ENCODE assay signal across 23 mouse cellular contexts in the genomic region with DNA sequence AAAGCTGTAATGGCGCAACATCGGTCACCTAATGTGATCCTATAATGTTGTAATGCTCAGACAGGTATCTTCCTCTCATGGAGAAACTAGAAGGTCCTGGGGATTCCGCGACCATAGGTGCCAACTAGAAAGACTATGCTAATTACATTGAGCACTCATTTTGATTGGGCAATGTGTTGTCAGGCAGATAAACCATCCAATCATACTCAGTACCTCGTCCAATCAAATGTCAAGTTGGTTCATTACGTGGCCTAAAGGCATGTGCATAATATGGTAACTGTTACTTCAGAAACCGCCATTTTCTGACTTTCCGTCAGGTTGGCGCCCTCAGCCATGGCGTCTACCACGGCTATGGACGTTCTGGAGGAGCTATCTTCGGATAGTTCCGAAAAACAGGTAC. TPM values are rescaled to one million over a fixed set of nuclear protein-coding genes. Genes with fewer than 3 reads are reported as not detected.
"Had no signal": no experiment of that assay in that cellular context is flagged by ENCODE, and none has a peak within 500 bp of the region (broad histone marks: within the 10 kb centered on the region; RNA-seq: fewer than 3 reads in every experiment).

A gene (plus strand): TSS at position 295 of the 400 bp plus-strand sequence.

- DNase-seq: kidney, adult 18-20 months; kidney, adult 9 months; kidney, postnatal 25 days; left cerebral cortex, postnatal 4 days; liver, postnatal 0 days; lung, embryonic 14.5 days; thymus, adult 2 months; thymus, postnatal 36 days had no signal

- H3K9me3 ChIP-seq: limb, embryonic 15.5 days; midbrain, embryonic 12.5 days; midbrain, embryonic 15.5 days had no signal

- H3K4me2 ChIP-seq: limb, embryonic 12.5 days; limb, embryonic 15.5 days; liver, embryonic 11.5 days; lung, embryonic 14.5 days; midbrain, embryonic 12.5 days; midbrain, embryonic 15.5 days; neural tube, embryonic 13.5 days had no signal

- H3K36me3 ChIP-seq: limb, embryonic 12.5 days; limb, embryonic 15.5 days; midbrain, embryonic 12.5 days; midbrain, embryonic 15.5 days; neural tube, embryonic 13.5 days had no signal

- H3K27me3 ChIP-seq: limb, embryonic 12.5 days; limb, embryonic 15.5 days; midbrain, embryonic 12.5 days; midbrain, embryonic 15.5 days; neural tube, embryonic 13.5 days had no signal

- ATAC-seq: liver, postnatal 0 days; lung, postnatal 0 days; midbrain, embryonic 15.5 days had no signal

- H3K4me3 ChIP-seq: limb, embryonic 12.5 days; limb, embryonic 15.5 days; midbrain, embryonic 12.5 days; midbrain, embryonic 15.5 days; neural tube, embryonic 13.5 days had no signal

- H3K9ac ChIP-seq: limb, embryonic 12.5 days; limb, embryonic 15.5 days; liver, embryonic 14.5 days; liver, postnatal 0 days; lung, embryonic 14.5 days; midbrain, embryonic 12.5 days; midbrain, embryonic 15.5 days; neural tube, embryonic 13.5 days had no signal

- H3K27ac ChIP-seq: kidney, postnatal 0 days; limb, embryonic 12.5 days; limb, embryonic 15.5 days; liver, embryonic 14.5 days; macrophage; midbrain, embryonic 12.5 days; midbrain, embryonic 15.5 days; neural tube, embryonic 13.5 days; stomach, postnatal 0 days had no signal

- H3K4me1 ChIP-seq: limb, embryonic 12.5 days; limb, embryonic 15.5 days; midbrain, embryonic 12.5 days; midbrain, embryonic 15.5 days; neural tube, embryonic 13.5 days had no signal

RNA-seq across cellular contexts. Expression of the gene that starts here (rescaled TPM):
- polyA plus RNA-seq: kidney, postnatal 0 days; limb, embryonic 12.5 days; limb, embryonic 15.5 days; liver, embryonic 11.5 days; liver, embryonic 14.5 days; liver, postnatal 0 days; lung, embryonic 14.5 days; lung, postnatal 0 days; macrophage; midbrain, embryonic 12.5 days; midbrain, embryonic 15.5 days; neural tube, embryonic 13.5 days; small intestine, adult 2 months; spleen, adult 2 months; stomach, embryonic 14.5 days; stomach, postnatal 0 days; thymus, adult 2 months; urinary bladder, adult 2 months had no signal
